Mouse (Mus musculus): ENCODE data around the gene Agbl4. TPM values are rescaled to one million over a fixed set of nuclear protein-coding genes. Genes with fewer than 3 reads are reported as not detected.
A peak's percentile ranks its signal among the peaks of the same experiment; 100 is the strongest.

Gene Agbl4
- polyA plus RNA-seq, 2 experiments = 0.17 to 0.21 TPM

GRCm38 (mm10) chr4:111472511-111472910, 1075.0 kb downstream of the Agbl4 start:
- no peak for TF ChIP-seq POLR2A (IDR thresholded peaks at IDR 0.05; ENCODE audit: borderline replicate concordance, extremely low read depth, insufficient read depth, insufficient read length)
- Histone ChIP-seq H3K27me3 (ENCODE audit: control insufficient read depth, insufficient read depth, low read length) (no peaks in the 10 kb centered on the region), H3K9ac (ENCODE audit: low read depth, low read length, severe bottlenecking) (no peak overlapping the region), H3K9me3 (ENCODE audit: control insufficient read depth, low read length) (no peaks in the 10 kb centered on the region), H3K4me3 (replicated peaks; ENCODE audit: low read length) (no peak overlapping the region), H3K27ac (replicated peaks; ENCODE audit: low read depth, low read length) (no peak overlapping the region; the same call in 1 of the 2 replicates), H3K36me3 (ENCODE audit: control insufficient read depth, insufficient read depth, low read length) (no peaks in the 10 kb centered on the region), H3K4me1 (ENCODE audit: control insufficient read depth, insufficient read depth, low read length) (peaks cover 26% of the 10 kb centered on the region), H3K4me2 (replicated peaks; ENCODE audit: low read depth, low read length, severe bottlenecking) (no peak overlapping the region)
- DNase-seq (ENCODE audit: low spot score) (no peak), ATAC-seq (ENCODE audit: low FRiP score, low read depth) (no peak)
- 47% methylated on average over 3 of the region's 3 CpGs for WGBS

GRCm38 (mm10) chr4:111473014-111473413, 1075.6 kb downstream of the Agbl4 start:
- Histone ChIP-seq H3K9me3 (ENCODE audit: control insufficient read depth, low read length) (no peaks in the 10 kb centered on the region), H3K27ac (replicated peaks; ENCODE audit: low read depth, low read length) (no peak overlapping the region), H3K9ac (ENCODE audit: low read depth, low read length, severe bottlenecking) (no peak overlapping the region), H3K4me2 (replicated peaks; ENCODE audit: low read depth, low read length, severe bottlenecking) (no peak overlapping the region), H3K27me3 (ENCODE audit: control insufficient read depth, insufficient read depth, low read length) (no peaks in the 10 kb centered on the region), H3K4me1 (ENCODE audit: control insufficient read depth, insufficient read depth, low read length) (peaks cover 26% of the 10 kb centered on the region), H3K36me3 (ENCODE audit: control insufficient read depth, insufficient read depth, low read length) (no peaks in the 10 kb centered on the region), H3K4me3 (replicated peaks; ENCODE audit: low read length) (no peak overlapping the region)
- DNase-seq (ENCODE audit: low spot score) = peak; percentile 57
- peak; percentile 38; the same call in 1 of the 2 replicates for ATAC-seq (ENCODE audit: low FRiP score, low read depth)
- 24% methylated on average over 1 of the region's 1 CpGs for WGBS
- TF ChIP-seq POLR2A (IDR thresholded peaks at IDR 0.05; ENCODE audit: borderline replicate concordance, extremely low read depth, insufficient read depth, insufficient read length) = no peak

- Histone ChIP-seq H3K4me2 (replicated peaks; ENCODE audit: low read depth, low read length, severe bottlenecking) (no peak overlapping the region), H3K27ac (replicated peaks; ENCODE audit: low read depth, low read length) (no peak overlapping the region), H3K36me3 (ENCODE audit: control insufficient read depth, insufficient read depth, low read length) (no peaks in the 10 kb centered on the region), H3K4me1 (ENCODE audit: control insufficient read depth, insufficient read depth, low read length) (peaks cover 19% of the 10 kb centered on the region), H3K27me3 (ENCODE audit: control insufficient read depth, insufficient read depth, low read length) (no peaks in the 10 kb centered on the region), H3K9me3 (ENCODE audit: control insufficient read depth, low read length) (no peaks in the 10 kb centered on the region), H3K9ac (ENCODE audit: low read depth, low read length, severe bottlenecking) (no peak overlapping the region), H3K4me3 (replicated peaks; ENCODE audit: low read length) (no peak overlapping the region)
- DNase-seq (ENCODE audit: low spot score) (no peak), ATAC-seq (ENCODE audit: low FRiP score, low read depth) (no peak)
- no peak for TF ChIP-seq POLR2A (IDR thresholded peaks at IDR 0.05; ENCODE audit: borderline replicate concordance, extremely low read depth, insufficient read depth, insufficient read length)
- WGBS = 66% methylated on average over 10 of the region's 10 CpGs
These were observed 1078.0 kb downstream of the Agbl4 start for GRCm38 (mm10) chr4:111475374-111475971.

GRCm38 (mm10) chr4:111477507-111477906, 1080.0 kb downstream of the Agbl4 start:
- TF ChIP-seq POLR2A (IDR thresholded peaks at IDR 0.05; ENCODE audit: borderline replicate concordance, extremely low read depth, insufficient read depth, insufficient read length) = no peak
- no peak overlapping the region for H3K4me3 ChIP-seq (replicated peaks; ENCODE audit: low read length)
- no peak overlapping the region for H3K27ac ChIP-seq (replicated peaks; ENCODE audit: low read depth, low read length)
- 53% methylated on average over 4 of the region's 4 CpGs for WGBS
- no peaks in the 10 kb centered on the region for H3K27me3 ChIP-seq (ENCODE audit: control insufficient read depth, insufficient read depth, low read length)
- no peak for ATAC-seq (ENCODE audit: low FRiP score, low read depth)
- H3K9ac ChIP-seq (ENCODE audit: low read depth, low read length, severe bottlenecking) = no peak overlapping the region
- no peaks in the 10 kb centered on the region for H3K36me3 ChIP-seq (ENCODE audit: control insufficient read depth, insufficient read depth, low read length)
- no peak overlapping the region for H3K4me2 ChIP-seq (replicated peaks; ENCODE audit: low read depth, low read length, severe bottlenecking)
- DNase-seq (ENCODE audit: low spot score) = no peak
- H3K9me3 ChIP-seq (ENCODE audit: control insufficient read depth, low read length) = no peaks in the 10 kb centered on the region
- peaks cover 11% of the 10 kb centered on the region for H3K4me1 ChIP-seq (ENCODE audit: control insufficient read depth, insufficient read depth, low read length)

- no peak overlapping the region for H3K9ac ChIP-seq (ENCODE audit: low read depth, low read length, severe bottlenecking)
These were observed 1086.0 kb downstream of the Agbl4 start for GRCm38 (mm10) chr4:111483499-111483898.

More at GRCm38 (mm10) chr4:111483499-111483898, 1086.0 kb downstream of the Agbl4 start:
- no peaks in the 10 kb centered on the region for H3K36me3 ChIP-seq (ENCODE audit: control insufficient read depth, insufficient read depth, low read length)
- H3K9me3 ChIP-seq (ENCODE audit: control insufficient read depth, low read length) = no peaks in the 10 kb centered on the region
- ATAC-seq (ENCODE audit: low FRiP score, low read depth) = no peak
- peaks cover 13% of the 10 kb centered on the region for H3K4me1 ChIP-seq (ENCODE audit: control insufficient read depth, insufficient read depth, low read length)
- 87% methylated on average over 5 of the region's 5 CpGs for WGBS
- H3K4me2 ChIP-seq (replicated peaks; ENCODE audit: low read depth, low read length, severe bottlenecking) = no peak overlapping the region
- no peak overlapping the region for H3K27ac ChIP-seq (replicated peaks; ENCODE audit: low read depth, low read length)
- no peak overlapping the region for H3K4me3 ChIP-seq (replicated peaks; ENCODE audit: low read length)
- DNase-seq (ENCODE audit: low spot score) = no peak
- TF ChIP-seq POLR2A (IDR thresholded peaks at IDR 0.05; ENCODE audit: borderline replicate concordance, extremely low read depth, insufficient read depth, insufficient read length) = no peak
- no peaks in the 10 kb centered on the region for H3K27me3 ChIP-seq (ENCODE audit: control insufficient read depth, insufficient read depth, low read length)
